Mouse (Mus musculus) hindbrain, postnatal 0 days (tissue): ENCODE measurements around the gene Hist1h3a. TPM values are rescaled to one million over a fixed set of nuclear protein-coding genes. Genes with fewer than 3 reads are reported as not detected.
"Not testable (repeated sequence)": the region's sequence is repeated elsewhere in the genome, so short reads cannot be mapped to it uniquely, and the experiment has no call there.

Source experiments
- ATAC-seq: fragments of 200-750 bp; cut with Nextera tagmentation; 2 replicates; pipeline ENCODE4 v1.8.0; 2017; ENCODE audit warnings: mild to moderate bottlenecking, moderate TSS enrichment, moderate library complexity
- DNase-seq: peaks from one replicate; pipeline ENCODE4 v3.0.0-alpha.2; 2015; ENCODE audit warnings: low spot score
- H3K27ac ChIP-seq: fragments of 300-500 bp; sonication (generic); 2 replicates; pipeline ENCODE4 v1.5.1; 2014; ENCODE audit warnings: mild to moderate bottlenecking
- H3K27me3 ChIP-seq: fragments of 300-500 bp; sonication (generic); 2 replicates; pipeline ENCODE4 v1.6.1; 2014; ENCODE audit warnings: low read length, mixed read lengths; ENCODE audit not compliant: insufficient read depth
- H3K36me3 ChIP-seq: fragments of 300-500 bp; sonication (generic); 2 replicates; pipeline ENCODE4 v1.6.1; 2014; ENCODE audit warnings: low read length, mixed read lengths; ENCODE audit not compliant: insufficient read depth
- H3K4me1 ChIP-seq: fragments of 300-500 bp; sonication (generic); 2 replicates; pipeline ENCODE4 v1.6.1; 2014; ENCODE audit warnings: antibody characterized with exemption, low read length, mixed read lengths; ENCODE audit not compliant: insufficient read depth
- H3K4me2 ChIP-seq: fragments of 300-500 bp; sonication (generic); 2 replicates; pipeline ENCODE4 v1.6.1; 2014; ENCODE audit warnings: low read depth, mild to moderate bottlenecking, low read length, moderate library complexity, mixed read lengths
- H3K4me3 ChIP-seq: fragments of 300-500 bp; sonication (generic); 2 replicates; pipeline ENCODE4 v1.5.1; 2014; ENCODE audit warnings: low read length
- H3K9ac ChIP-seq: fragments of 300-500 bp; sonication (generic); replicated peaks from 2 replicates; pipeline ENCODE4 v1.6.1; 2014; ENCODE audit warnings: mild to moderate bottlenecking, low read length, moderate library complexity, mixed read lengths
- H3K9me3 ChIP-seq: fragments of 300-500 bp; sonication (generic); 2 replicates; pipeline ENCODE4 v1.6.1; 2016; ENCODE audit warnings: low read length, mixed read lengths
- CTCF ChIP-seq: IDR thresholded peaks from 2 replicates; pipeline ENCODE4 v1.5.1; 2016; ENCODE audit warnings: antibody characterized with exemption, control low read depth, low read depth
- WGBS: fragments of 180-500 bp; shearing (Covaris S2); extraction: QIAGEN DNeasy Blood & Tissue Kit; methylation state at CpG from one replicate; pipeline ENCODE4 v1.1.7; 2014; 5-methylcytosine and 5-hydroxymethylcytosine counted together
- microRNA-seq, 2 experiments: library from miRNA; unstranded; fragments of <30 nt; microRNA quantifications; one replicate each; pipeline ENCODE4; 2016
- polyA plus RNA-seq: library from polyadenylated mRNA; unstranded; fragments of >200 nt; fragmentation: Nextera tagmentation; extraction: Ambion mirVana; gene quantifications from 2 replicates; pipeline ENCODE4 v1.2.1, GENCODE M21; 2015
- total RNA-seq: library from RNA; depleted of rRNA; stranded (reverse); fragments of >200 nt; gene quantifications from 2 replicates; pipeline ENCODE4 v1.2.3, GENCODE M21; 2014; rRNA removed

The Hist1h3a gene
- total and polyA plus RNA-seq, 2 experiments from 2014 or later, result 1.5 to 2,055 TPM

DNA sequence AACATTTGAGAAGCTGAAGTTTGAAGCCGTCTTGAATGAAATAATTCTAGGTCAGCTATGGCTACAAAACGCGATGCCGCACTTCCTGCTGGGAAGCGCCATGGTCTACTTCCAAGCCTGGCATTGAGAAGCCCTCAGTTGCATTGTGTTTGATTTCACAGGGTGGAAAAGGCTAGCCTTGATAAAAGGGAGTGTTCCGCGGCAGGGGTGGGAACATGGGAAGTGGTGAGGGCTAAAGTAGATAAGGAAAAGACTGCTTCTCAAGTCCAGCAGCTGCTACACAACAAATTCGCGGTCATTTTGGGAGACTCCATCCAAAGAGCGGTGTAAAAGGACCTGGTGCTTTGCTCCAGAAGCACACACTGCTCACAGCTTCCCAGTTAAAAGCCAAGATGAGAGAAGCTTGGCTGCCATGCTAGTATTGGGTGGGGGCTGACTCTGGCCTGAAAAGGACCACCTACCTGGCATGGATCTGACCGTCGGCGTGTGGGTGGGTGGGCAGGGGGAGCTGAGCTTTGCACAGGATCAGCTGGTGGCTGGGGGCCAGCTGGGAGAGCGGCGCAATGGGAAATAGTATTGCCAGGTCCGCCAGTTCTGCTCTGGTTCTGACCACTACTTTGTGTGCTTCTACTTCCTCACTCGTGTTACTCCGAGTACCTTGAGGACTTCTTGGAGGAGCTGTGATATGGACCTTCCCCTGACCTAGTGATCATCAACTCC, 33.6 kb downstream of the Hist1h3a start:
- Histone ChIP-seq H3K9me3 (no peaks in the 10 kb centered on the region), H3K4me3 (no peak overlapping the region), H3K9ac (no peak overlapping the region), H3K36me3 (no peaks in the 10 kb centered on the region), H3K27me3 (no peaks in the 10 kb centered on the region), H3K4me2 (no peak overlapping the region), H3K27ac (no peak overlapping the region), H3K4me1 (no peaks in the 10 kb centered on the region)
- no peak for DNase-seq
- ATAC-seq, result no peak
- TF ChIP-seq CTCF, result no peak
- WGBS, result 71% methylated on average over 18 of the region's 18 CpGs

DNA sequence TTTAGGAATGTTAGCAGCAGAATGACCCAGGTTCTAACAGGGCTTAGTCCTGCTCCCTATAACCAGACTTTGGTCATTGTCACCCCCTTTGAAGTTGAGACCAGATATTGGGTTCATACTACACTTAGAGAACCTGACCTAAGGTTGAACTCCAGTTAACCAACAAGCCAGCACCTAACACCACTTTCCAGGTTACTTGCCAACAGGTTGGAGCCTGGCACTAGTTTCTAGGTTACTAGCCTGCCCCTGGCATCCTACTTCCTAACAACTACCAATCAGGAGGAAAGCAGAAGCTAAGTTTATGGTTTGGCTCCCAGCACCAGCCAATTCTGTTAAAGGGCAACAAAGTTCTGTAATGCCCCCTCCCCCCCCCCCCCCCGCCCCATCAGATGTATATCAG, 37.0 kb downstream of the Hist1h3a start:
- H3K9ac ChIP-seq, result no peak overlapping the region
- H3K9me3 ChIP-seq, result no peaks in the 10 kb centered on the region
- H3K4me2 ChIP-seq, result no peak overlapping the region
- no peaks in the 10 kb centered on the region for H3K27me3 ChIP-seq
- no peak for TF ChIP-seq CTCF
- H3K4me3 ChIP-seq, result no peak overlapping the region
- no peak for DNase-seq
- no peaks in the 10 kb centered on the region for H3K36me3 ChIP-seq
- no peak overlapping the region for H3K27ac ChIP-seq
- no peak for ATAC-seq
- WGBS, result 36% methylated on average over 1 of the region's 1 CpGs
- no peaks in the 10 kb centered on the region for H3K4me1 ChIP-seq

DNA sequence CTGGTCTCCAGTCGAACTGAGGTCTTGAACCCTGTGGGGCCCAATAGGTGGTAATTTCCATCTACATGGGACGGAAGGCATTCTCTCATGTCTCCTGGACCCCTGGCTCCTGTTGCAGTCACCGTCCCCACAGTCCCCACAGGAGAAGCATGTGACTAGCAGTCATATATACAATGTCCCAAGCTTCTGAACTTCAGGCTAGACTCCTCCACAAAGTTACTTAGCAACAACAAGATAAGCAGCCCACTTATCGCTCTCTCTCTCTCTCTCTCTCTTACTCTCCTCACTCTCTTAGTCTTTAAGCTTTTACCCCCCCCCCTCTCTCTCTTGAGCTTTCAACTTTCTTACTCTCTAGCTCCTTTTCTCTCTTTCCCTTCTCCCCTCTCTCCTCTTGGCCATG, 37.9 kb downstream of the Hist1h3a start:
- no peaks in the 10 kb centered on the region for H3K4me1 ChIP-seq
- H3K27ac ChIP-seq, result no peak overlapping the region
- no peak for TF ChIP-seq CTCF
- WGBS, result 67% methylated on average over 4 of the region's 4 CpGs
- no peak for ATAC-seq
- H3K27me3 ChIP-seq, result no peaks in the 10 kb centered on the region
- H3K4me2 ChIP-seq, result no peak overlapping the region
- DNase-seq, result no peak
- no peaks in the 10 kb centered on the region for H3K9me3 ChIP-seq
- H3K36me3 ChIP-seq, result no peaks in the 10 kb centered on the region
- no peak overlapping the region for H3K9ac ChIP-seq
- H3K4me3 ChIP-seq, result no peak overlapping the region

DNA sequence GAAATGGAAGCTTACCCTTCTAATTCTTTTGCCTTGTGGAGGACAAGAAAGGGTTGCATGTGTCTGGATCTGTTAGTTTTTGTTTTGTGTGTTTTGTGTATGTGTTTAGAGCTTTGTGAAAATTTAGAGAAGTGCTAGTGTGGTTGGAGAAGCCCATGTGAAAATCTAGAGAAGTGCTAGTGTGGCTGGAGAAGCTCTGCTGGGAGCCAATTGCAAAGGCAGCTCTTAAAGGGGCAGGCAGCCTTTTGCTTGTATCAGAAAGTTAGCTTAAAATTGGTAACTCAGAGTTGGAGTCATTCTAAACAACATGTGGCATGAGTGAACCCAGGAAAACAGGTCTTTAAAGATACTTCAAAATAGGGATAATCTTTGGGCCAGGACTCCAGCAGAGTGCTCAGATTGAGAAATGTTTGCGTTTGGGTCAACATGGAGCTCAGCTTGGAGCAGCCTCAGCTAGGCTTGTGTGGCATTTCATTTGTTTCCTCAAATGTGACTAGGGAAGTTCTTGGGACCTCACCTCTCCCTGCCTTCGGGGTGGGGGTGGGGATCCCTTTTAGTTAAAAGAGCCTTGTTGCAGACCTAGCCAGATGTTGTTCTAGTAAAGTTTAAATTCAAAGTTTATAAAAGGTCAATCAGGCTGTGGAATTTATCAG, 44.5 kb downstream of the Hist1h3a start:
- 13% methylated on average over 2 of the region's 2 CpGs for WGBS
- H3K27ac ChIP-seq, ATAC-seq, H3K9me3 ChIP-seq, H3K4me1 ChIP-seq, H3K4me2 ChIP-seq, H3K27me3 ChIP-seq, H3K36me3 ChIP-seq, DNase-seq, H3K9ac ChIP-seq, H3K4me3 ChIP-seq: not testable (repeated sequence)

DNA sequence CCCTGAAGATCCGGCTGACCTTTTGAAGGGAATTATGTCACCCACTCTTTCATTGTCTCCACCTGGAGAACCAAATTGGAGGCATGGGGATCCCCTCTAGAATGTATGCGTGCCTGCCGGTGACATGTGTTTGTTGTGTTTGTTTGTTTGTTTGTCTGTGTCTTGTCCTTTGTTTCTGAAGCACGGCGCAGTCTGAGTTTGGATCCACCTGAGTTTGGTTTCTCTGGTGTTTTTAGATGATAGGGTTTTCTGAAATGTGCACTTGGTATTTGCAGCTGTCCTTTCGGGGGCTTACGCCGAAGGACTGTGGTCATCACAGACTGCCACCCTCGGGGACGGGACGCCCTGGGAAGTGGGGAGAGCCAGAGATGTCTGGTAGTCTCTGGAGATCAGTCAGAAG, 45.0 kb downstream of the Hist1h3a start:
- Histone ChIP-seq H3K4me1 (no peaks in the 10 kb centered on the region), H3K27me3 (no peaks in the 10 kb centered on the region), H3K4me3 (no peak overlapping the region), H3K27ac (no peak overlapping the region), H3K9ac (no peak overlapping the region), H3K9me3 (no peaks in the 10 kb centered on the region), H3K4me2 (no peak overlapping the region), H3K36me3 (no peaks in the 10 kb centered on the region)
- no peak for TF ChIP-seq CTCF
- DNase-seq (no peak), ATAC-seq (no peak)
- WGBS, result 55% methylated on average over 11 of the region's 11 CpGs

DNA sequence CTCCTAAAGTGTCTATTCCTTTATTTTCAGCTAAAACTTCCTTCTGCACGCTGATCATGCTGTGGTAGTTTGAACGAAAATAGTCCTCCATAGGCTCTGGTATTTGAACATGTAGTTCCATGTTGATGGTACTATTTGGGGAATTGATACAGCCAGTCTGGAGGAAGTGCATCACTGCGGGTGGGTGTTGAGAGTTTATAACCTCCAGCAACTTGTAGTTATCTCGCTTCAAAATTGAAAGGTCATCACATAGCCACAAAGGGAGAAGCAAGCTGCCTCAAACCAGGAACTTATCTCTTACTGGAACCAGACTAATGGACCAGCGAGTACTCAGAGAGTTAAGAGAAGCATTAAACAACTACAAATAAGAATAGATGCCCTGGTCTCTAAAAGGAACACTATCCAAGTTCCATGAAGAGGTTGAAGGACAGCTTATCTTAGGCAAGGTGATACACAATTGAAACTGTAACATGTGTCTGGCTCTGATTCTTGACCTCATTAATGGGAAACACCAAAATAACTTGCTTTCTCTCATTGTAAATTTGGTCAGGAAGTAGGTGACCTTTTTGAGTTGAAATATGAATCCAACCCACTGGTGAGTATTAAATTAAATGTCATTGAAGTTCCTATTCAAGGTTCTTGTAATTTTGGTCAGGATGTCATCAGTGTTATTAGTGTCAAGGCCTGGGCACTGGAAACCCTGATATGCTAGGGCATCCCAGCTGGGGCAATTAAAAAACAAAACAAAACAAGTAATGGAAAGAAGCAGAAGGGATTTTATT, 45.7 kb downstream of the Hist1h3a start:
- Histone ChIP-seq H3K27me3 (no peaks in the 10 kb centered on the region), H3K4me1 (no peaks in the 10 kb centered on the region), H3K4me3 (no peak overlapping the region), H3K4me2 (no peak overlapping the region), H3K9me3 (no peaks in the 10 kb centered on the region), H3K36me3 (no peaks in the 10 kb centered on the region), H3K9ac (no peak overlapping the region), H3K27ac (no peak overlapping the region)
- TF ChIP-seq CTCF, result no peak
- 85% methylated on average over 5 of the region's 5 CpGs for WGBS
- ATAC-seq, result no peak
- no peak for DNase-seq

Small RNA genes lying within 50 kb of the gene (microRNA-seq; reads per million reads assigned to microRNA genes)
- gene Gm44314 (0 reads per million in 2 experiments), gene Gm44484 (0 reads per million in 2 experiments)

Other genes starting within 250 kb of the Hist1h3a start
Only the 30 nearest of the 37 such genes appear.
- gene Hist1h1d, start 209.1 kb downstream of the Hist1h3a start, total RNA-seq, result 49.4 and 53.4 TPM in 2 replicates
- gene Hist1h1d, start 209.1 kb downstream of the Hist1h3a start, polyA plus RNA-seq, result 0.18 and 0.25 TPM in 2 replicates
- gene Hist1h3e, start 200.0 kb downstream of the Hist1h3a start, total RNA-seq, result 528 and 734 TPM in 2 replicates
- 1.3 and 2.8 TPM in 2 replicates for gene Hist1h3e, start 200.0 kb downstream of the Hist1h3a start, polyA plus RNA-seq
- gene Hist1h2ae, start 191.2 kb downstream of the Hist1h3a start, total RNA-seq, result 221 and 249 TPM in 2 replicates
- 12.2 and 13.8 TPM in 2 replicates for gene Hist1h2ae, start 191.2 kb downstream of the Hist1h3a start, polyA plus RNA-seq
- 1,151 and 1,635 TPM in 2 replicates for gene Hist1h2bg, start 191.0 kb downstream of the Hist1h3a start, total RNA-seq
- gene Hist1h2bg, start 191.0 kb downstream of the Hist1h3a start, polyA plus RNA-seq, result 2.6 and 5.2 TPM in 2 replicates
- 695 and 1,354 TPM in 2 replicates for gene Hist1h2bf, start 188.2 kb downstream of the Hist1h3a start, total RNA-seq
- 1.3 and 2.4 TPM in 2 replicates for gene Hist1h2bf, start 188.2 kb downstream of the Hist1h3a start, polyA plus RNA-seq
- 636 and 885 TPM in 2 replicates for gene Hist1h2ad, start 188.0 kb downstream of the Hist1h3a start, total RNA-seq
- 0.69 TPM in 1 of 2 replicates, not detected in the other for gene Hist1h2ad, start 188.0 kb downstream of the Hist1h3a start, polyA plus RNA-seq
- 173 and 207 TPM in 2 replicates for gene Hist1h3d, start 186.6 kb downstream of the Hist1h3a start, total RNA-seq
- 0.96 and 1.4 TPM in 2 replicates for gene Hist1h3d, start 186.6 kb downstream of the Hist1h3a start, polyA plus RNA-seq
- 1,614 and 2,187 TPM in 2 replicates for gene Hist1h4d, start 180.8 kb downstream of the Hist1h3a start, total RNA-seq
- gene Hist1h4d, start 180.8 kb downstream of the Hist1h3a start, polyA plus RNA-seq, result 36.9 and 39.6 TPM in 2 replicates
- gene Hist1h2be, start 141.3 kb downstream of the Hist1h3a start, total RNA-seq, result 262 and 304 TPM in 2 replicates
- 0.30 and 0.41 TPM in 2 replicates for gene Hist1h2be, start 141.3 kb downstream of the Hist1h3a start, polyA plus RNA-seq
- 281 and 348 TPM in 2 replicates for gene Hist1h1e, start 139.8 kb downstream of the Hist1h3a start, total RNA-seq
- 20.1 and 21.9 TPM in 2 replicates for gene Hist1h1e, start 139.8 kb downstream of the Hist1h3a start, polyA plus RNA-seq
- gene Hist1h2ac, start 78.4 kb downstream of the Hist1h3a start, total RNA-seq, result 63.3 and 98.5 TPM in 2 replicates
- gene Hist1h2ac, start 78.4 kb downstream of the Hist1h3a start, polyA plus RNA-seq, result 0.30 and 0.38 TPM in 2 replicates
- gene Hist1h2bc, start 78.2 kb downstream of the Hist1h3a start, total RNA-seq, result 189 and 295 TPM in 2 replicates
- gene Hist1h2bc, start 78.2 kb downstream of the Hist1h3a start, polyA plus RNA-seq, result 36.1 and 46.1 TPM in 2 replicates
- gene Hist1h1t, start 66.6 kb downstream of the Hist1h3a start, total RNA-seq, result 1.1 and 1.6 TPM in 2 replicates
- not detected in 2 replicates for gene Hist1h1t, start 66.6 kb downstream of the Hist1h3a start, polyA plus RNA-seq
- gene Hist1h4c, start 63.9 kb downstream of the Hist1h3a start, total RNA-seq, result 1,149 and 1,400 TPM in 2 replicates
- gene Hist1h4c, start 63.9 kb downstream of the Hist1h3a start, polyA plus RNA-seq, result 4.0 and 4.6 TPM in 2 replicates
- 3.2 and 11.1 TPM in 2 replicates for gene Hfe, start 51.5 kb downstream of the Hist1h3a start, total RNA-seq
- gene Hfe, start 51.5 kb downstream of the Hist1h3a start, polyA plus RNA-seq, result 7.9 and 8.6 TPM in 2 replicates
- gene Hist1h1c, start 23.6 kb downstream of the Hist1h3a start, total RNA-seq, result 508 and 626 TPM in 2 replicates
- 31.4 and 35.4 TPM in 2 replicates for gene Hist1h1c, start 23.6 kb downstream of the Hist1h3a start, polyA plus RNA-seq
- gene Hist1h3c, start 16.8 kb downstream of the Hist1h3a start, total RNA-seq, result 1,362 and 1,480 TPM in 2 replicates
- gene Hist1h3c, start 16.8 kb downstream of the Hist1h3a start, polyA plus RNA-seq, result 1.6 and 2.1 TPM in 2 replicates
- gene Hist1h2bb, start 15.7 kb downstream of the Hist1h3a start, total RNA-seq, result 1,454 and 1,759 TPM in 2 replicates
- gene Hist1h2bb, start 15.7 kb downstream of the Hist1h3a start, polyA plus RNA-seq, result 0.49 and 0.55 TPM in 2 replicates
- gene Hist1h2ab, start 11.3 kb downstream of the Hist1h3a start, total RNA-seq, result 349 and 438 TPM in 2 replicates
- gene Hist1h2ab, start 11.3 kb downstream of the Hist1h3a start, polyA plus RNA-seq, result 7.4 and 10.4 TPM in 2 replicates
- 956 and 1,079 TPM in 2 replicates for gene Hist1h3b, start 10.1 kb downstream of the Hist1h3a start, total RNA-seq
- 2.6 and 3.2 TPM in 2 replicates for gene Hist1h3b, start 10.1 kb downstream of the Hist1h3a start, polyA plus RNA-seq
- 334 and 514 TPM in 2 replicates for gene Hist1h4b, start 5.4 kb downstream of the Hist1h3a start, total RNA-seq
- gene Hist1h4b, start 5.4 kb downstream of the Hist1h3a start, polyA plus RNA-seq, result 1.3 and 2.8 TPM in 2 replicates
- gene Hist1h4a, start 1.2 kb downstream of the Hist1h3a start, total RNA-seq, result 789 and 958 TPM in 2 replicates
- 0.53 TPM in 1 of 2 replicates, not detected in the other for gene Hist1h4a, start 1.2 kb downstream of the Hist1h3a start, polyA plus RNA-seq
- 223 and 241 TPM in 2 replicates for gene Hist1h1a, start 1.3 kb upstream of the Hist1h3a start, total RNA-seq
- 0.59 and 0.61 TPM in 2 replicates for gene Hist1h1a, start 1.3 kb upstream of the Hist1h3a start, polyA plus RNA-seq
- gene Trim38, start 7.5 kb upstream of the Hist1h3a start, total RNA-seq, result not detected in 2 replicates
- not detected in 2 replicates for gene Trim38, start 7.5 kb upstream of the Hist1h3a start, polyA plus RNA-seq
- not detected in 2 replicates for gene Slc17a2, start 44.6 kb upstream of the Hist1h3a start, total RNA-seq
- gene Slc17a2, start 44.6 kb upstream of the Hist1h3a start, polyA plus RNA-seq, result 0.10 TPM in 1 of 2 replicates, not detected in the other
- gene Slc17a3, start 77.0 kb upstream of the Hist1h3a start, total RNA-seq, result not detected in 2 replicates
- not detected in 2 replicates for gene Slc17a3, start 77.0 kb upstream of the Hist1h3a start, polyA plus RNA-seq
- gene Slc17a1, start 105.4 kb upstream of the Hist1h3a start, total RNA-seq, result not detected in 2 replicates
- gene Slc17a1, start 105.4 kb upstream of the Hist1h3a start, polyA plus RNA-seq, result not detected in 2 replicates
- gene Slc17a4, start 152.6 kb upstream of the Hist1h3a start, total RNA-seq, result not detected in 2 replicates
- gene Slc17a4, start 152.6 kb upstream of the Hist1h3a start, polyA plus RNA-seq, result not detected in 2 replicates
- not detected in 2 replicates for gene Hist1h2ba, start 171.8 kb upstream of the Hist1h3a start, total RNA-seq
- not detected in 2 replicates for gene Hist1h2ba, start 171.8 kb upstream of the Hist1h3a start, polyA plus RNA-seq
- gene Hist1h2aa, start 172.1 kb upstream of the Hist1h3a start, total RNA-seq, result not detected in 2 replicates
- not detected in 2 replicates for gene Hist1h2aa, start 172.1 kb upstream of the Hist1h3a start, polyA plus RNA-seq